Mouse (Mus musculus): ENCODE data around the gene Sh3bgr. TPM values are rescaled to one million over a fixed set of nuclear protein-coding genes. Genes with fewer than 3 reads are reported as not detected.
A peak's percentile ranks its signal among the peaks of the same experiment; 100 is the strongest.

The Sh3bgr gene
- 1.4 and 1.8 TPM in 2 replicates for polyA plus RNA-seq (2014; fragmentation: Nextera tagmentation; extraction: Ambion mirVana)

- Histone ChIP-seq H3K36me3 (ENCODE audit: control insufficient read depth, insufficient read depth, low read length) (no peaks in the 10 kb centered on the region), H3K9ac (replicated peaks; ENCODE audit: low read depth, low read length) (no peak within 1 kb of the TSS), H3K4me1 (ENCODE audit: control insufficient read depth, insufficient read depth, low read length) (no peaks in the 10 kb centered on the region), H3K27me3 (ENCODE audit: control insufficient read depth, insufficient read depth, low read length) (no peaks in the 10 kb centered on the region), H3K9me3 (ENCODE audit: control insufficient read depth, low read length) (no peaks in the 10 kb centered on the region), H3K27ac (ENCODE audit: low read depth, low read length) (no peak within 1 kb of the TSS), H3K4me2 (ENCODE audit: low read depth, low read length) (peak within 1 kb of the TSS; percentile 42), H3K4me3 (ENCODE audit: low read depth, low read length) (no peak within 1 kb of the TSS)
- ATAC-seq (ENCODE audit: low read depth), result peak; percentile 61; the same call in 1 of the 2 replicates
- 4% methylated on average over 20 of the region's 20 CpGs for WGBS
Measured at GRCm38 (mm10) chr16:96199913-96200701, at the start of gene Sh3bgr. Sh3bgr (plus strand) TSS chr16:96200450.

DNA sequence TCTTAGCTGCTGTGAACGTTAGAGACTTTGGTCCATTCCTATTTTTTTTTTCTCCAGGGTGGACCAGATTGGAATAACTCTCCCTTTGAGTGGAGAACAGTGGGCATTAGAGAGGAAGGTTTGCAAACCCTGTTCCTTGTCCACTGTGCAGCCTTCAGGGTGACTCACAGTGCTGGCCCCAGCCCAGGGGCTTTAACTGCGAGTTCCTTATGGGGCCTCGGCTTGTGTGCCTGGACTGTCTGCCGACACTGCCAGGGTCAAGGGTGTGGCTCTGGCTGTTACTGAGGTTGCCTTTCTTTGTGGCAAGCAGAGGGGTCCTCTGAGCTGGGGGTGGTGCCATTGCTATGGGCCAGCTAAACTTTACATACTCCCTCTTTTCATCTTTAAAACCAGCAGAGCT lies 49.3 kb upstream of the Sh3bgr start:
- Histone ChIP-seq H3K27me3 (ENCODE audit: control insufficient read depth, insufficient read depth, low read length) (no peaks in the 10 kb centered on the region), H3K9ac (replicated peaks; ENCODE audit: low read depth, low read length) (no peak overlapping the region), H3K36me3 (ENCODE audit: control insufficient read depth, insufficient read depth, low read length) (no peaks in the 10 kb centered on the region; the same call in none of the 2 replicates), H3K27ac (ENCODE audit: low read depth, low read length) (no peak overlapping the region), H3K9me3 (ENCODE audit: control insufficient read depth, low read length) (no peaks in the 10 kb centered on the region), H3K4me3 (ENCODE audit: low read depth, low read length) (no peak overlapping the region), H3K4me1 (ENCODE audit: control insufficient read depth, insufficient read depth, low read length) (peaks cover 9% of the 10 kb centered on the region), H3K4me2 (ENCODE audit: low read depth, low read length) (no peak overlapping the region)
- no peak for ATAC-seq (ENCODE audit: low read depth)
- WGBS, result 74% methylated on average over 4 of the region's 4 CpGs

DNA sequence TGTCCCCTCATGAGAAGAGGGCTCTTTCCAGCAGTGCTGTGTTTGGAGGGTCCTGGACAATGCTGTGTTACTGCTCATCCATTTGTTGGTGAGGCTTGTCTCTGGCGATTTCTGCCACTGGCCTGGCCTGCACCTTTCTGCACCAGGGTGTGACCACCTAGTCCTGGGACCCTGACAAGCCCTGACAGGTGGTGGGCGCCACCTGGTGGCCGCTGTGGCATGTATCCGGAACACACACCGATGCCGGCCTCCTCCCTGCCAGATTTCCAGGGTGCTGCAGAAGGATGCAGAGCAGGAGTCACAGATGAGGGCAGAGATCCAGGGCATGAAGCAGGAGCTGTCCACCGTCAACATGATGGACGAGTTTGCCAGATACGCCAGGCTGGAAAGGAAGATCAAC lies 48.7 kb upstream of the Sh3bgr start:
- Histone ChIP-seq H3K4me3 (ENCODE audit: low read depth, low read length) (no peak overlapping the region), H3K9me3 (ENCODE audit: control insufficient read depth, low read length) (no peaks in the 10 kb centered on the region), H3K4me1 (ENCODE audit: control insufficient read depth, insufficient read depth, low read length) (peaks cover 3% of the 10 kb centered on the region), H3K4me2 (ENCODE audit: low read depth, low read length) (no peak overlapping the region), H3K27ac (ENCODE audit: low read depth, low read length) (no peak overlapping the region), H3K27me3 (ENCODE audit: control insufficient read depth, insufficient read depth, low read length) (no peaks in the 10 kb centered on the region), H3K9ac (replicated peaks; ENCODE audit: low read depth, low read length) (no peak overlapping the region), H3K36me3 (ENCODE audit: control insufficient read depth, insufficient read depth, low read length) (no peaks in the 10 kb centered on the region; the same call in none of the 2 replicates)
- peak; percentile 50; the same call in 1 of the 2 replicates for ATAC-seq (ENCODE audit: low read depth)
- 23% methylated on average over 9 of the region's 9 CpGs for WGBS

- Histone ChIP-seq H3K4me3 (ENCODE audit: low read depth, low read length) (no peak overlapping the region), H3K4me1 (ENCODE audit: control insufficient read depth, insufficient read depth, low read length) (peaks cover 13% of the 10 kb centered on the region; the same call in 1 of the 2 replicates), H3K9ac (replicated peaks; ENCODE audit: low read depth, low read length) (no peak overlapping the region), H3K9me3 (ENCODE audit: control insufficient read depth, low read length) (no peaks in the 10 kb centered on the region), H3K27ac (ENCODE audit: low read depth, low read length) (no peak overlapping the region), H3K36me3 (ENCODE audit: control insufficient read depth, insufficient read depth, low read length) (no peaks in the 10 kb centered on the region; the same call in none of the 2 replicates), H3K27me3 (ENCODE audit: control insufficient read depth, insufficient read depth, low read length) (no peaks in the 10 kb centered on the region), H3K4me2 (ENCODE audit: low read depth, low read length) (no peak overlapping the region)
- 98% methylated on average over 2 of the region's 2 CpGs for WGBS
- no peak for ATAC-seq (ENCODE audit: low read depth)
Measured at GRCm38 (mm10) chr16:96154476-96154875, 45.8 kb upstream of the Sh3bgr start.

GRCm38 (mm10) chr16:96156019-96156418 lies 44.2 kb upstream of the Sh3bgr start:
- no peak for ATAC-seq (ENCODE audit: low read depth)

DNA sequence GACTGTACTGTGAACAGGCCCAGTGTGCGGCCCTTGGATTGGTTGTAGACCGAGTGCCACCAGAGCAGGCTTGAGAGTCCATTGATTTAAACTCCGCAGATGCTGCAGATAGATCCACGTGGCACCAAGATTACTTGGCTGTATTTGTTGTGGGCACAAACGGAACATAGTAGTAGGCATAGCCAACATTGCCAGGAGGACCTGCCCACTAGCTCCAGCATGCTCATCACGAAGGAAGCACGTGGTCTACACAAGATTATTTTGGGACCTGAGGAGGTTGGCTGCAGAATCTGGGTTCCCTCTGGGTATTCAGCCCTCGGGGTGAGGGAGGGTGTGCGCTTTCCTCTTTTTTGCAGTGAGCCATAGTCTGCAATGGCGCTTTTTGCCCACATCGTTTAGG lies 43.1 kb upstream of the Sh3bgr start:
- H3K36me3 ChIP-seq (ENCODE audit: control insufficient read depth, insufficient read depth, low read length), result no peaks in the 10 kb centered on the region; the same call in none of the 2 replicates
- WGBS, result 75% methylated on average over 11 of the region's 11 CpGs
- H3K4me2 ChIP-seq (ENCODE audit: low read depth, low read length), result no peak overlapping the region
- no peak overlapping the region for H3K9ac ChIP-seq (replicated peaks; ENCODE audit: low read depth, low read length)
- H3K9me3 ChIP-seq (ENCODE audit: control insufficient read depth, low read length), result no peaks in the 10 kb centered on the region
- ATAC-seq (ENCODE audit: low read depth), result no peak
- H3K4me1 ChIP-seq (ENCODE audit: control insufficient read depth, insufficient read depth, low read length), result peaks cover 16% of the 10 kb centered on the region; the same call in 1 of the 2 replicates
- no peak overlapping the region for H3K27ac ChIP-seq (ENCODE audit: low read depth, low read length)
- H3K27me3 ChIP-seq (ENCODE audit: control insufficient read depth, insufficient read depth, low read length), result no peaks in the 10 kb centered on the region
- no peak overlapping the region for H3K4me3 ChIP-seq (ENCODE audit: low read depth, low read length)

More at GRCm38 (mm10) chr16:96156019-96156418, 44.2 kb upstream of the Sh3bgr start:
- H3K9ac ChIP-seq (replicated peaks; ENCODE audit: low read depth, low read length), result no peak overlapping the region
- H3K4me3 ChIP-seq (ENCODE audit: low read depth, low read length), result no peak overlapping the region
- no peaks in the 10 kb centered on the region for H3K27me3 ChIP-seq (ENCODE audit: control insufficient read depth, insufficient read depth, low read length)
- 84% methylated on average over 8 of the region's 8 CpGs for WGBS
- H3K36me3 ChIP-seq (ENCODE audit: control insufficient read depth, insufficient read depth, low read length), result no peaks in the 10 kb centered on the region; the same call in none of the 2 replicates
- H3K4me1 ChIP-seq (ENCODE audit: control insufficient read depth, insufficient read depth, low read length), result peaks cover 16% of the 10 kb centered on the region; the same call in 1 of the 2 replicates
- H3K4me2 ChIP-seq (ENCODE audit: low read depth, low read length), result no peak overlapping the region
- H3K9me3 ChIP-seq (ENCODE audit: control insufficient read depth, low read length), result no peaks in the 10 kb centered on the region
- H3K27ac ChIP-seq (ENCODE audit: low read depth, low read length), result no peak overlapping the region

DNA sequence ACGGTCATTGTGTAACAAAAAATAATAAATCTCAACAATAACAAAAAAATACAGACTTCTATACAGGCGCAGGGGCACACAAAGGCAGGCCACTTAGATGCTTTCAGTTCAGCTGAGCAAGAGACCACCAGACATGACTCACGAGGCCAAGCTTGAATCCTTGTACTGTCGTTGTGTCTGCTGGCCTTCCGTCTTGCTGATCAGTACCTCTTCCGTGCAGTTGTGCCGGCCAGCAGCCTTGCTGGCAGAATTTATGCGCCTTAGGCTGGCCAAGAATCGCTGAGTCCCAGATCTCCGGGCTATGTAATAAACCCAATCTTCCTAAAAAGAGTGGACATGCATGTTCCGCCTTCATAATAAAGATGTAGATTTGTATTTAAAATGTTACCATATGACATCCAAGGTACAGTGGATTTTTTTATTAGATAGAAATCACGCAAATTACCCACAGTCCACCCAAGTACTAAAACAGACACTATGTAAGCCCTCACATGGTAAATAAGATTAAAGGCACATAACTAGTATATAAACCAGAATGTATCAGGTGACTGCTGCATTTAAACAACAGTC lies 41.7 kb upstream of the Sh3bgr start:
- Histone ChIP-seq H3K27ac (ENCODE audit: low read depth, low read length) (peak overlapping the region; percentile 63; the same call in 1 of the 2 replicates), H3K4me3 (ENCODE audit: low read depth, low read length) (peak overlapping the region; percentile 43; the same call in 1 of the 2 replicates), H3K4me2 (ENCODE audit: low read depth, low read length) (peak overlapping the region; percentile 84), H3K4me1 (ENCODE audit: control insufficient read depth, insufficient read depth, low read length) (peaks cover 16% of the 10 kb centered on the region; the same call in 1 of the 2 replicates), H3K36me3 (ENCODE audit: control insufficient read depth, insufficient read depth, low read length) (no peaks in the 10 kb centered on the region; the same call in none of the 2 replicates), H3K27me3 (ENCODE audit: control insufficient read depth, insufficient read depth, low read length) (no peaks in the 10 kb centered on the region), H3K9ac (replicated peaks; ENCODE audit: low read depth, low read length) (peak overlapping the region; percentile 74), H3K9me3 (ENCODE audit: control insufficient read depth, low read length) (no peaks in the 10 kb centered on the region)
- 40% methylated on average over 12 of the region's 12 CpGs for WGBS
- ATAC-seq (ENCODE audit: low read depth), result 0 out of 2 replicates have a peak, but pooled peaks have one; percentile 23

DNA sequence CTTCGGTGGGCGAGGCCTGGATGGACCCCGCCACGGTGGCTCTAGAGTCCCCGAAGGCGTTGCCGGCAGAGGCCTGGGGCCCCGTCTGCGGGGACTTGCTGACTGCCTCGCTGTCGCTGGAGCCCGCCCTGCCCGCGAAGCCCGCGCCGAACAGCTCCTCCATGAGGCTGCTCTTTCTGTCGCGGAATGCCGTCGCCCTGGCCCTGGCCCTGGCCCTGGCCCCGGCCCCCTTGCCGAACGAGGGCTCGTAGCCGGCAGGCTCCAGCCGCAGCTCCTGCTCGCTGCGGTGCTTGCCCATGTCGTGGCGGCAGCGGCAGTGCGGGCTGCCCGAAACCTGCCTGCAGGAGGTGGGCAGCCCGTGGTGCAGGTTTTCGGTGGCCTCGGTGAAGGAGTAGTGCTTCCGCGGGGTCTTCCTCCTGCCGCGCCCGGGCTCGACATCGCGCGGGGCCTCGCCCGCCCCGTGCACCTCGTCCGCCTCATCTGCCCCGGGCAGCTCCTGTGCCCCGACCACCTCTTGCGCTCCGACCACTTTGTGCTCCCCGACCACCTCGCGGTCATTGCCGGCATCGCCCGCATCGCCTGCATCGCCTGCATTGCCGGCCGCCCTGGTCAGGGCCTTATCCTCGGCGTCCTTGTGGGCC lies 41.0 kb upstream of the Sh3bgr start:
- Histone ChIP-seq H3K27me3 (ENCODE audit: control insufficient read depth, insufficient read depth, low read length) (no peaks in the 10 kb centered on the region), H3K9me3 (ENCODE audit: control insufficient read depth, low read length) (no peaks in the 10 kb centered on the region), H3K4me3 (ENCODE audit: low read depth, low read length) (peak overlapping the region; percentile 43), H3K4me1 (ENCODE audit: control insufficient read depth, insufficient read depth, low read length) (peaks cover 16% of the 10 kb centered on the region; the same call in 1 of the 2 replicates), H3K4me2 (ENCODE audit: low read depth, low read length) (peak overlapping the region; percentile 84), H3K36me3 (ENCODE audit: control insufficient read depth, insufficient read depth, low read length) (no peaks in the 10 kb centered on the region; the same call in none of the 2 replicates), H3K9ac (replicated peaks; ENCODE audit: low read depth, low read length) (peak overlapping the region; percentile 74), H3K27ac (ENCODE audit: low read depth, low read length) (peak overlapping the region; percentile 63; the same call in 1 of the 2 replicates)
- peak; percentile 78 for ATAC-seq (ENCODE audit: low read depth)
- under 1% methylated on average over 65 of the region's 67 CpGs for WGBS
